Mouse (Mus musculus) liver, embryonic 16.5 days (tissue): ENCODE measurements around the gene Smurf1. TPM values are rescaled to one million over a fixed set of nuclear protein-coding genes. Genes with fewer than 3 reads are reported as not detected.

ENCODE experiments used
- ATAC-seq: fragments of 200-750 bp; cut with Nextera tagmentation; 2 replicates; pipeline ENCODE4 v1.8.0; 2017; ENCODE audit warnings: low read depth, mild to moderate bottlenecking, moderate number of reproducible peaks, moderate library complexity
- H3K27ac ChIP-seq: fragments of 300-500 bp; sonication (generic); 2 replicates; pipeline ENCODE4 v1.5.1; 2014; ENCODE audit warnings: mild to moderate bottlenecking, low read length
- H3K27me3 ChIP-seq: fragments of 300-500 bp; sonication (generic); 2 replicates; pipeline ENCODE4 v1.6.1; 2014; ENCODE audit warnings: low read depth, low read length, mixed read lengths; ENCODE audit not compliant: control insufficient read depth, insufficient read depth
- H3K36me3 ChIP-seq: fragments of 300-500 bp; sonication (generic); 2 replicates; pipeline ENCODE4 v1.6.1; 2014; ENCODE audit warnings: mild to moderate bottlenecking; ENCODE audit not compliant: control insufficient read depth, insufficient read depth
- H3K4me1 ChIP-seq: fragments of 300-500 bp; sonication (generic); 2 replicates; pipeline ENCODE4 v1.6.1; 2014; ENCODE audit warnings: low read depth, low read length, mixed read lengths; ENCODE audit not compliant: control insufficient read depth
- H3K4me2 ChIP-seq: fragments of 300-500 bp; sonication (generic); 2 replicates; pipeline ENCODE4 v1.6.1; 2014; ENCODE audit warnings: low read depth, low read length, mixed read lengths
- H3K4me3 ChIP-seq: fragments of 300-500 bp; sonication (generic); 2 replicates; pipeline ENCODE4 v1.5.1; 2014; ENCODE audit warnings: low read depth, mild to moderate bottlenecking, low read length
- H3K9ac ChIP-seq: fragments of 300-500 bp; sonication (generic); 2 replicates; pipeline ENCODE4 v1.6.1; 2014; ENCODE audit warnings: low read depth, low read length
- H3K9me3 ChIP-seq: fragments of 300-500 bp; sonication (generic); replicated peaks from 2 replicates; pipeline ENCODE4 v1.6.1; 2016; ENCODE audit warnings: low read length; ENCODE audit not compliant: control insufficient read depth
- WGBS: fragments of 180-500 bp; shearing (Covaris S2); extraction: QIAGEN DNeasy Blood & Tissue Kit; methylation state at CpG from one replicate; pipeline ENCODE4 v1.1.7; 2014; ENCODE audit not compliant: insufficient replicate concordance; 5-methylcytosine and 5-hydroxymethylcytosine counted together
- polyA plus RNA-seq: library from polyadenylated mRNA; unstranded; fragments of >200 nt; fragmentation: Nextera tagmentation; extraction: Ambion mirVana; gene quantifications from 2 replicates; pipeline ENCODE4 v1.2.1, GENCODE M21; 2015

Gene Smurf1
- polyA plus RNA-seq, 1 experiment from 2014 or later: 1.4 TPM

DNA sequence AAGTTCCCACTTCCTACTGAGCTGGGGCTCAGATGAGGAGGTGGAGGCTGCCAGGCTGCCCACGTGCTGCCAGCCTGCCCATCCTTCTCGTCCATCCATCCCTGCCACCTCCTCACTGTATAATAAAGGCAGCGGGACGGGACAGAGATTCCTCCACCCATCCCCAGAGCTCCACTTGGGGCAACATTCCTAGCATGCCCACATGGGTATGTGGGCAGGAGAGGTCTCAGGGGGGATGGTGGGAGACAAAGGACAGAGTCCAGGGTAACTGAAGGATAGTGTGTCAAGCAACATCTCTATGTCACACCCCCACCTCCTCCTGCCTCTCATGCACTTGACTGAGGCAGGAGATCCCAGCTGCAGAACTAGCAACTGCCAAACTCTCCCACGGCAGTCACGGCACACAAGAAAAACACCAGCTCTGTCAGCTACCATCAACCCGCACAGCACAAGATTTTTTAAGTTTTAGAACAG lies 51.2 kb downstream of the Smurf1 start:
- no peak overlapping the region for H3K9ac ChIP-seq
- ATAC-seq: no peak
- H3K36me3 ChIP-seq: no peaks in the 10 kb centered on the region
- H3K9me3 ChIP-seq: no peaks in the 10 kb centered on the region
- H3K27me3 ChIP-seq: no peaks in the 10 kb centered on the region
- H3K4me1 ChIP-seq: no peaks in the 10 kb centered on the region; the same call in none of the 2 replicates
- H3K4me2 ChIP-seq: no peak overlapping the region
- no peak overlapping the region for H3K4me3 ChIP-seq
- H3K27ac ChIP-seq: no peak overlapping the region
- WGBS: 66% methylated on average over 7 of the region's 7 CpGs

DNA sequence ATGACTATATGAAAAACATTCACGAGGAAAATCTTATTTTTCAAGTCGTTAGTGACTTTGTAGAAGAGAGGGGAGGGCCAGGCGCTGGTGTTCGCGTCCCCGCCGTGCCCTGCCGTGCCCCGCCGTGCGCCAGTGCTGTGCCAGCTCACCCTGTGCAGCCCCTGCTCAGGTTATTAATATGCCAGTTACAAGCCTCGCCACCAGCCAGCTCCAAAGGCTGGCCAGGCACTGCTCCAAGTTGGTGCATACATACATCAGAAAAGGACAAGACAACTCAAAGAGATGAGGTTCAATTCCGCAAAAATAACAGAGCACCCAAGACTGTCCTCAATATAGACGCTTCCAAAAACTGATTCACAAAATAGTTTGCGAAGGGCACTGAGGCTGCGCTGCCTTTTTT lies 51.7 kb downstream of the Smurf1 start:
- no peak for ATAC-seq
- Histone ChIP-seq H3K27ac (no peak overlapping the region), H3K4me3 (no peak overlapping the region), H3K9ac (no peak overlapping the region), H3K4me1 (no peaks in the 10 kb centered on the region; the same call in none of the 2 replicates), H3K9me3 (no peaks in the 10 kb centered on the region), H3K27me3 (no peaks in the 10 kb centered on the region), H3K36me3 (no peaks in the 10 kb centered on the region), H3K4me2 (no peak overlapping the region)
- 76% methylated on average over 16 of the region's 16 CpGs for WGBS

DNA sequence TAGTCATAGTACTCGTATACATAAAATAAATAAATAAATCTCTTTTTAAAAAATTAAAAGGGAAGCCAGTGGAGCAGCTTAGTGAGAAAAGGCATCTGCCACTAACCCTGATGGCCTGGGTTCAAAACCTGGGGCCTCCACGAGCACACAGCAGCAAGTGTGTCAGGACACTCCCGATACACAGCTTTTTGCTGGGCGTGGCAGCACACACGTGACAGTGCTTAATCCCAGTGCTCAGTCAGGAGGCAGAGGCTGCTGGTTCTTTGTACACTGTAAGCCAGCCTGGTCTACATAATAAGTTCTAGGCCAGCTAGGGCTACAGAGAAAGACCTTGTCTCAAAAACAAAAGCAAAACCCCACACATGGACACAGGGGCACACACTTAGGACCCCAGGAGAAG lies 52.3 kb downstream of the Smurf1 start:
- WGBS: 51% methylated on average over 5 of the region's 5 CpGs
- ATAC-seq: no peak
- no peak overlapping the region for H3K4me2 ChIP-seq
- no peaks in the 10 kb centered on the region; the same call in none of the 2 replicates for H3K4me1 ChIP-seq
- H3K4me3 ChIP-seq: no peak overlapping the region
- H3K9me3 ChIP-seq: no peaks in the 10 kb centered on the region
- no peak overlapping the region for H3K9ac ChIP-seq
- H3K27me3 ChIP-seq: no peaks in the 10 kb centered on the region
- H3K36me3 ChIP-seq: no peaks in the 10 kb centered on the region
- H3K27ac ChIP-seq: no peak overlapping the region

DNA sequence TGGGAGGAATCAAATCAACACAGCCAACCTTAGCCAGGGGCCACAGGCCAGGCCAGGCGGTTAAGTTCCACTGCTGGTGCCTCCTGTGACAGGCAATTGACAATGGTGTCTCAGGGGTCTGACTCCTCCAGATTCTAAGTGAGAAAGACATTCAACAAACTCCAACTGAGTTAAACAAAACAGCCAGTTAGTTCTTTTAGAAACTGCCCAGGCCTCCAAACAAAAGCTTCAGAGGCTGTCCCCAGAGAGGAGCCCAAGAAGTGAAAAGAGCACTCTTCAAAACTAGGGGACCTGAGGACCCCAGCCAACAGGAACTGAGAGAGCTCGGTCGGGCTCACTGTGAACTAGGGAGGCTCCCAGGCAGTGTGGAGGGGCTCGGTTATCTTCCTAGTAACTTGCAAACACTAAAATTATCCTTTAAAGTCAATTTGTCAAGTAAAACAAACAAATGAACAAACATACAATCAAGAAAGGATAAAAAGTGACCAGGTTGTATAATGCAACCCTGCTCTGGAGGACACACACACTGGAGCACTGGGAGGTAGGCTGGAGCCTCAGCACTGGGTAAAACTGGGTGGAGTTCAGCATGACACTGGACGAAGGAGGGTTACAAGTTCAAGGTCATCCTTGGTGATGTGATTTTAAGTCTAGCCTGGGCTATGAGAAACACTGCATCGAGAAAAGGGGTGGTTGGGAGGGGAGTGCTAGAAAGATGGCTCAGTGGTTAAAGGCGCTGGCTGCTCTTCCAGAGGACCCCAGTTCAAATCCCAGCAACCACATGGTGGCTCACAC lies 52.9 kb downstream of the Smurf1 start:
- Histone ChIP-seq H3K4me3 (no peak overlapping the region), H3K4me2 (no peak overlapping the region), H3K36me3 (no peaks in the 10 kb centered on the region), H3K9me3 (no peaks in the 10 kb centered on the region), H3K4me1 (no peaks in the 10 kb centered on the region; the same call in none of the 2 replicates), H3K27ac (no peak overlapping the region), H3K9ac (no peak overlapping the region), H3K27me3 (no peaks in the 10 kb centered on the region)
- no peak for ATAC-seq
- WGBS: 61% methylated on average over 7 of the region's 7 CpGs

DNA sequence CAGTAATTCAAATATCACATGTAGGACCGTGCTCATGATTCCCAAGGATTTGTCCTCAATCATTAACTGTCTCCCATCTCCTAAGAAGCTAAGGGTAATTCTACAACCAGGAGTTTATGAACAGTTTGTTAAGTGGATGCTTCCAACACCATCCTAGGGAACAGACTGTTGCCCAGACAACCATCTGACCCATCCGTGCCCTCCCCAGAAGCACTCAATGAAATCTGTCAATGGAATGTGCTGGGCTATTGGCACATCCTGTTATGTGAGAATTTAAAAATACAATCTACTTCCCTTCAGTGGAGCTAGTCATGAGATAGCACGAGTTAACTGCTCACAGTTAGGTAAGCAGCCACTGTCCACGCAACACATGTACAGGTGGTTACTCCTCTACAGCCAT lies 56.1 kb downstream of the Smurf1 start:
- Histone ChIP-seq H3K27me3 (no peaks in the 10 kb centered on the region), H3K27ac (no peak overlapping the region), H3K9ac (no peak overlapping the region), H3K4me2 (no peak overlapping the region), H3K4me3 (no peak overlapping the region), H3K36me3 (no peaks in the 10 kb centered on the region), H3K9me3 (no peaks in the 10 kb centered on the region), H3K4me1 (no peaks in the 10 kb centered on the region)
- WGBS: 63% methylated on average over 4 of the region's 4 CpGs
- no peak for ATAC-seq

DNA sequence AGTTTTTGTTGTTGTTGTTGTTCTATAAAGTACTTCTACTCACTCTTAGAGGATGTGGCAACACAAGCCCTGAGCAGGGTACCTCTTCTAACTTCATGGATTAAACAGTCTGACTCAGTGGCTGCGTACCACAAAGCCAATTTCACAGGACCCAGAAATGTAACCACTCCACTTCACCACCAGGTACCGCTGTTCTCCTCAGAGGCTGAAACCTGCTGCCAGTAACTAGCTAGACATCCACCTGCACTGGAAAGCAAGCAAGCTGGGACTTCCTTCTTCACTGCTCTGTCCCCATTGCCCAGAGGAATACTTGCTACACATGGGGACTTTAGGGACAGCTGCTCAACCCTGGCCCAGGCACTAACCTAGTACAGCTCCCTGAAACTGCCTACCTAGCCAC lies 58.1 kb downstream of the Smurf1 start:
- H3K4me3 ChIP-seq: no peak overlapping the region
- ATAC-seq: no peak
- no peaks in the 10 kb centered on the region for H3K4me1 ChIP-seq
- H3K4me2 ChIP-seq: no peak overlapping the region
- H3K27ac ChIP-seq: no peak overlapping the region
- H3K27me3 ChIP-seq: no peaks in the 10 kb centered on the region
- no peaks in the 10 kb centered on the region for H3K36me3 ChIP-seq
- 66% methylated on average over 2 of the region's 2 CpGs for WGBS
- H3K9me3 ChIP-seq: no peaks in the 10 kb centered on the region
- no peak overlapping the region for H3K9ac ChIP-seq

DNA sequence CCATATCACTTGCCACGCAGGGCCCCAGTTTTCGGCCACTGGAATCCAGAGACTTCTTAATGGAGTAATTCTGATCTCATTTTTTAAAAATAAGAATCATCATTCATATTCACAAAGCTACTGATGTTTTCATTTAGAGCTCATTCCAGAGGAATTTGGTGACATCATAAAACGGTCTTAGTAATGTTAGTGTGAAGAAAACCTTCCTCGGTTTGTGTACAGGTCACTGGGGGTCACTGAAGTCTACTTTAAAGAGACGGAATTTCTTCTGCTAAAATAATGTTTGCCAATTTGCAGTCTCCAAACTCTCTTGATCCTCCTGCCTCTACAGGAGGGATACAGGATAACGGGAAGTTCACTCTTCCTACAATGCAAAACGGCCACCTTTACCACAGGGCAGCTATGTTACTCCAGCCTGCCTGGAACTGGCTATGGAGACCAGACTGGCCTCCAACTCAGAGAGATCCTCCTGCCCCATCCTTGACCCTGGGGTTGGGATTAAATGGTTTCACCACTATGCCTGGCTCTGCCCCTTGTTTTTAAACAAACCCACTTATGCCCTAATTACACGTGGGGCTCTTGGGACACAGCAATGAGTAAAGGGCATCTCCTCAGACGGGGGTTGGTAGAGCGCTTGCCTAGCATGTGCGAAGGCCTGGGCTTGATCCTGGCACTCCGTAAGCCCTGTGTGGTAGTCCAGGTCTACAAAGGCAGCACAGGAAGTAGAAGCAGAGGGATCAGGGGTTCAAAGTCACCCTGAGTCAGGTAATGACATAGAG lies 61.1 kb downstream of the Smurf1 start:
- no peak overlapping the region for H3K4me2 ChIP-seq
- no peaks in the 10 kb centered on the region for H3K27me3 ChIP-seq
- H3K4me3 ChIP-seq: no peak overlapping the region
- H3K4me1 ChIP-seq: no peaks in the 10 kb centered on the region
- H3K9me3 ChIP-seq: no peaks in the 10 kb centered on the region
- no peak overlapping the region for H3K9ac ChIP-seq
- WGBS: 67% methylated on average over 12 of the region's 12 CpGs
- peaks cover 4% of the 10 kb centered on the region; the same call in 1 of the 2 replicates for H3K36me3 ChIP-seq
- no peak overlapping the region for H3K27ac ChIP-seq
- no peak for ATAC-seq

DNA sequence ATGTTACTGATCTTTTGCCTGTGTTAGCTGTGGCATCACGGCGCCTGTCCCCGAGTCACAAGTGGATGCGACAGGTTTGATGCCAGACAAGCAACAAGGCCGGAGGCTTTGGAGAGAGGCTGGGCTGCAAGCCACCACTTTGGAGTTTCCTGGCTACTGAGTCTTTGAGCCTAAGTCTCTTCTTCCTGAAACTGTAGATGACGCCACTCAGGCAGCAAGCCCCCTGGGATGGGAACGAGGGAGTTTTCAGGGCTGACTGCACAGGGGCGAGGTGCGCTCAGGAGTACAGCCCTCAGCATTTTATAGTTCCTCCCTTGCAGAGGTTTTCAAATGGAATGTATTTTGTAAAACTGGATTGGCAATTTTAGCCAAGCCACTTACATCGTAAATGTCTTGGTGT lies 63.9 kb downstream of the Smurf1 start:
- no peak overlapping the region for H3K4me2 ChIP-seq

DNA sequence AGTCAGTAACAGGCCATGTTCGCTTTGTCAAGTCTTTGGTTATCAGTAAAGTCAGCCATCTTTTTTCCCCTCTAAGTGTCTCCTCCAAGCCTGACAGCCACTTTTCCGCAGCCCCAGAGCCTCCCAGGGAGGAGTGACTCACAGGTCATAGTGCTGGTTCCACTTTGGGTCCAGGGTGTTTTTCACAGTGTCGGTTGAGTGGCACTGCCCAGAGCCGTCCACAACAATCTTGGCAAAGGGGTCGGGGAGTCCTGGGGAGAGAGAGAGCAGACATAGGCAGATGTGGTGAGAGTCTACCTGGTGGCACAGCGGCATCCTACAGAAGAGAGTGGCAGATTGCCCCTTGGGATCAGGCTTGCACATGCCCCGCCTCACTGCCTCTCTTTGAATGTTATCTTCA lies 64.6 kb downstream of the Smurf1 start:
- H3K27ac ChIP-seq: no peak overlapping the region
- 73% methylated on average over 7 of the region's 7 CpGs for WGBS
- no peak for ATAC-seq
- H3K4me2 ChIP-seq: no peak overlapping the region
- no peaks in the 10 kb centered on the region for H3K4me1 ChIP-seq
- H3K9ac ChIP-seq: no peak overlapping the region
- no peaks in the 10 kb centered on the region for H3K9me3 ChIP-seq
- no peaks in the 10 kb centered on the region for H3K27me3 ChIP-seq
- H3K36me3 ChIP-seq: peaks cover 4% of the 10 kb centered on the region
- H3K4me3 ChIP-seq: no peak overlapping the region

More for the DNA sequence above, 63.9 kb downstream of the Smurf1 start:
- Histone ChIP-seq H3K9ac (no peak overlapping the region), H3K9me3 (no peaks in the 10 kb centered on the region), H3K27ac (no peak overlapping the region), H3K36me3 (peaks cover 4% of the 10 kb centered on the region; the same call in 1 of the 2 replicates), H3K4me1 (no peaks in the 10 kb centered on the region), H3K27me3 (no peaks in the 10 kb centered on the region), H3K4me3 (no peak overlapping the region)
- WGBS: 74% methylated on average over 10 of the region's 10 CpGs
- no peak for ATAC-seq
